Mouse (Mus musculus) R1 (cell line): Measurements from ENCODE around the gene Naglu.

Experiments used
- DNase-seq: peaks from one replicate; pipeline ENCODE4 v3.0.0-alpha.2; 2018; ENCODE audit warnings: low read depth, low spot score

Gene Naglu

DNA sequence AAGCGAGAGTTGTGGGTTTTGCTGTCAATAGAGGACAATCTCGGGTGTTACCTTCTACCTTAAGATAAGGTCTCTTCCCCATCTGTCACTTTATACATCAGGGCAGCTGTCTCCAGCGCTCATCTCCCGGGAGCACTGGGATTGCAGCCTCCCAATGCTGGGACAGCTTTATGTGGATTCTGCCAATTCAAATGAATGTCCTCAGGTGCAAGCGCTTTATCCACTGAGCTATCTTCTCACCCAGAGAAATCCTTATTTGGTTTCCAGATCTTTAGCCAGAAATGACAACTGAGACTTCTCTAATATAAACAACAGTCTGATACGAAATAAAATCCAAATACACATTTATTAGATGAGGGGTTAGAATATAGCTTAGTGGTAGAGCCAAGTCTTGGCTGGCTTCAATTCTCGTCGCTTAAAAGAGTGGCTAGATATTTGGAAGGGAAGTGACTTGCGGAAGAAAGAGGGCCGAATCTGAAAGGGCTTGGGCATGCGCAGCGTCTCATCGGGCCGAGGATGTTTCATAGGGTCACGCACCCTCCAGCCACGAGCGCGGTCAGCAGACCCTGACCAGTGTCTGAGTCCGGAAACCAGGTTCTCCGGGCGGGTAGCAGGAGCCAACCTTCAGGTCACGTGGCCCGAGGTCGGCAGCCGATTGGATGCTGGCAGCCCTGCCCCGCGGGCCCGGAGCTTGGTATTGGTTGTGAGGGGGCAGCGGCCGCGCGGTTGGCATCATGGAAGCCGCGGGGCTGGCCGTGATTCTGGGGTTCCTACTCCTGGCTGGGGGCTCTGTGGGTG lies at the start of gene Naglu:
TSS of gene Naglu (plus strand) at position 622 of the 798 bp plus-strand sequence.
- peak; percentile 84 for DNase-seq

DNA sequence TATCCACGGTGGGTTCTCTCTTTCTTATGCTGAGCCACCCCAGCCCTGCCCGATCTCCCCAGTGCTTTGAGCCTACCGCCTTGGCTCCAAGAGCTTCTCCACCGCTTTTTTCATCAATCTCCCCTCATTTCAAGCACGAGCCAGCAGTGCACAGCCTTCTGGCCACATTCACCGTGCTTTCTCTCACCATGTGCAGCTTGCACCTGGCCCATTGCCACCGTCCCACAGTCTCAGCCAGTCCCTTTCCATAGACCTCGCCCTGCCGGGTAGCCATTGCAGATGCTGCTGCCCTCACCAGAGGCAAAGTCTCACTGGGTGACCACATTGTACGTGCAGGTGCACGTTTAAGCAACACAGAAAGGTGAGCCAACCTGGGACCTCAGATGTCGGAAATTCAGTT lies 46.4 kb upstream of the Naglu start:
- DNase-seq = no peak

DNA sequence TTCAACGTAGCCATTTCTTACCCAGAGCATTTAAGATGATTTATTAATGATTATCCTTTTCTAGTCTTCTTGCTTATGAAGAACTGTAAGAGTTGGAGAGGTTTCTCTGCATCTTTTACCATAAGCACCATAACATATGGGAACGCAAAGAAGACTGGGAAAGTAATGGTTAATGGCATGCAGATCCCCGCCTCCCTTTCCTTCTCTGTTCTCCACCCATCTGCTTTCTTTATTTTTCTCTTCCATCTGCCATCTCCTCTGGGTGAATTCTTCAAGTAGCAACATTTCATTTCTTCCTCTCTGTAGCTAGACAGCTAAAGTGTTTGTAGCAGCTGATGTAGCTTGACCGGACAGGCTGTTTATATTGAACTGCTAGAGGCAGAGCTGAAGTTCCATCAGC lies 45.8 kb upstream of the Naglu start:
- DNase-seq = no peak

DNA sequence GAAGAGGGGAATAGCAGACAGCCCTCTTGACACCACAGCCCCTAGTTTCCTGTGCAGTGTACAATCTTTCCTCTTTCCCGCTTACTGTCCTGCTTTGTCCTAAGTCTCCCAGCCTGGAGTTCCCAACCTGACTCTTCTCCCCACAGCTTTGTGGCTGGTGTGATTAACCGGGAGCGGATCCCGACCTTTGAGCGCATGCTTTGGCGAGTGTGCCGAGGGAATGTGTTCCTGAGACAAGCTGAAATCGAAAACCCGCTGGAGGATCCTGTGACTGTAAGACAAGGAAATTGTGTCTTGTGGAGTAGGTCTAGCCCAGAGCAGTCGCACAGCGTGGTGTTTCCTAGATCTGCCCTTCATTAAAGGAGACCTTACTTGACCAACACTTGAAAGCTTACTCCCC lies 42.7 kb upstream of the Naglu start:
- no peak for DNase-seq

DNA sequence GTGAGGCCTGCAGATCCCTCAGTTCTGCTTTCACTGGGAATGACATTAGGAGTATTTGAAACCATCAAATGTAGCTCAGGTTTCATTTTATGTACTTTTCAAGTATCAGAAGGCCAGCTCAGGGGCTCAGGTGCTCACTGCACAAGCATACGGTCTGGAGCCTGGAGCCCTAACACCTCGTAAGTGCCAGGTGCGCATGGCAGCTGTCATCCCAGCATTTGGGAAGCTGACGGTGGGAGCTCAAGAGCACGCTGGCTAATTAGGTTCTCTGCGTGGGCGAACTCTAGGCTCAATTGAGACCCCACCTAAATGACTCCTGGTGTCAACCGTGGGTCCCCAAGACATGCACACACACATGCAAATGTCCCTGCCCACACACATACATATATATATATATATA lies 40.5 kb upstream of the Naglu start:
- no peak for DNase-seq

DNA sequence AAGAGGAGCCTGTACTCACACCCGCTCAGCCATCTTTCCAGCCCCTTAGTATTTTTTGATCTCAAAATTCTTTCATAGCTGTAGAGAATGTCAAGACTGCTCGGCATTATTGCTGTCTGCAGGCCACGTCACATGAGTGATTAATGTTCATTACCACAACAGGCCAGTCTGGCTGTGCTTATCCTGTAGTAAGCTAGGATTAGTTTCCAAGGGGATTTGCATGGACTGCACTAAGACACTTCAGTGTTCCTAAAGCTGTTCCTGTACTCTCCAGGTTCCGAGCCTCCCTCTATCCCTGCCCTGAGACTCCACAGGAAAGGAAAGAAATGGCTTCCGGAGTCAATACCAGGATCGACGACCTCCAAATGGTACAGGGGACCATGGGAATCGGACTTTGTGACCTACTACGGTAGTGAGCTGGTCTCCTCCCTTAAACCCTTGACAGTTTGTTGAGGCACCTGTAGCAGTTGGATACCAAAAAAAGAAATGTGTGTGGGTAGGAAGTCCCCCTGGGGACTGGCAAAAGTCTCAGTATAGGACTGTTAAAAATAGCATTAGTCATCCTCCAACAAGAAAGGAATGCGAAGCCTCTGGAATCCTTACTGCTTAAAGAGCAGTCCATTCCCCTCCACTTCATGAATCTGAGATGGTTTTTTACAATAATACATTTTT lies 39.5 kb upstream of the Naglu start:
- DNase-seq = no peak

DNA sequence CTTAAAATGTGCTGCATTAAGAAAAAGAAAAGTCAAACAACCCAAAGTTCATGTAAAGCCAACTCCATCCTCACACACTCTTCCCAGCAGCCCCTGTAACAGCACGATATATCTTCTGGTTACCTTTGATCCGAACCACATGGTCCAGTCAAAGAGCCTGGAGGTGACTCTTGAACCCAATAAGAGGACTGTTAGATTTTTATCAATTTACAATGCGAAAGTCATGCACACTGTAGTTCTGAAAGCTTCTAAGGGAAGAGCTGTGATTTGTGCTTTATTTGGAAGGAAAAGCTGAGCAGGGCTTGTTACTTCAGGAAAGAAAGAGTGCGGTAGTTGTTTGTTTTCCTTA lies 39.0 kb upstream of the Naglu start:
- DNase-seq = no peak

DNA sequence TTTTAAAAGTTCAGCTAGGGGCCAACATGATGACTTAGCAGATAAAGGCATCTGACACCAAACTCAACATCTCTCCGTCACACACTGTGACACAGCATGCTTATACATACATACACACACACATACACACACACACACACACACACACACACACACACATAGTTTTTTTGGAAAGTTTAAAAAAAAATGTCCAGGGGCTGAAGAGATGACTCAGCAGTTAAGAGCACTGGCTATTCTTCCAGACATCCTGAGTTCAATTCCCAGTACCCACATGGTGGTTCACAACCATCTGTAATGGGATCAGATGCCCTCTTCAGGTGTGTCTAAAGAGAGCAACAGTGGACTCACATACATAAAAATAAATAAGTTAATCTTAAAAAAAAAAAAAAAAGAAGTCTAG lies 38.3 kb upstream of the Naglu start:
- no peak for DNase-seq

DNA sequence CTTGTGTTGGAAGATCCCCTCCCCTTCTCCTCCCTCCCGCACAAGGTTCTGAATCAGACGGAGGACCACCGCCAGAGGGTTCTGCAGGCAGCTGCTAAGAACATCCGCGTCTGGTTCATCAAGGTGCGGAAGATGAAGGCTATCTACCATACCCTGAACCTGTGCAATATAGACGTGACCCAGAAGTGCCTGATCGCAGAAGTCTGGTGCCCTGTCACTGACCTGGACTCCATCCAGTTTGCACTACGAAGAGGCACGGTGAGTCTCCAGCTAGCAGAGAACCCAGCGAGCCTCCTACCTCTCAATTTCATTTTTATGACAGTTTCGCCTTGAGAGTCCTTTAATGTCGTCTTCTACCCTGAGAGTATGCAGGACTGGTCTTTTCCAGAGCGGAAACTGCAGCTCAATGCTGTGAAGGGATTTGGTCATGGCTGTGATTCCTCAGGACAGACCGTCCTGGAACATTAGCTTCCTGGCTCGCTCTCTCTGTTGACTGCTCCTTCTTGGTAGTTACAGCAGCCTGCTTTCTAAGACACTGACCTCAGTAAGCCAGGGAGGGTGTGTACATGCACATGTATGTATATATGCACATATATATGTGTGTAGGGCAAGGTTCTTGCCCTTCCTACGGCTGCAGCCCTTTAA lies 35.8 kb upstream of the Naglu start:
- DNase-seq = no peak

GRCm38 (mm10) chr11:101034614-101035327 lies 35.0 kb upstream of the Naglu start:
- DNase-seq = no peak

- DNase-seq = no peak
Observed at GRCm38 (mm10) chr11:101035328-101035695, 34.5 kb upstream of the Naglu start.

DNA sequence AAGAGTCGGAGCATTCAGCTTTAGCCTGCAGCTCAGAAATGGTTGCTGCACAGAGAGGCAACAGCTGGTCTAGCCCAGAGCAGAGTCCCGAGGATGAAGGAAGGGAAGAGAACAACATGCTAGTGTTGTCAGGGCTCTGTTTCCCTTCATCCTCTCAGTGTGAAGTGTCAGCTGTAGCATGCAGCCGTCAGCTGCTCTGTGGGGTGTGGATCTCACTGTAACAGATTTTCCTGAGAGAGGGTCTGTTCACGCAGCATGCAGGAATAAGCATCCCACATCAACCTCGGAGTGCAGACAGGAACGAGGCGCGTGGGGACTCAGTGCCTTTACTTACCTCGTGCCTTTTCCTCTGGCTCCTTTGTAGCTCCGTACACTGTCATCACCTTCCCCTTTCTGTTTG lies 32.0 kb upstream of the Naglu start:
- DNase-seq = no peak

DNA sequence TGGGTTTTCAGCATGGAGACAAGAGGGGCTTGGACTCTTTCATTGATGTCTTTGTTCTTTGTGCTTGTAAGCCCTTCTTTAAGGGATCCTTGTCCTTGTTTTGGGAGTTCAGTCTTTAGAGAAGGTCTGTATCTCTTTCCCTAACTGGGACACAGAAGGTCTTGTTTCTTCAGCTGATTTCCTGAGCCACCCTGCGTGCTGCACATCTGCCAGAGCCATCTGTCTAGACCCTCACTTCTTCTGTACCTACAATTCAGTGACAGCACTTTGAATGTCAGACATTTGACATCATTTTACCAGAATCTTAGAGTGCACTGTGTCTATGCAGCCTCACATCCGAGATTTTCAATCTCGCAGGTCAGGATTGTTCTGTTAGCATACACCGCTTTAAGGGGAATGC lies 24.0 kb upstream of the Naglu start:
- no peak for DNase-seq

GRCm38 (mm10) chr11:101046440-101046839 lies 23.4 kb upstream of the Naglu start:
- DNase-seq = no peak

DNA sequence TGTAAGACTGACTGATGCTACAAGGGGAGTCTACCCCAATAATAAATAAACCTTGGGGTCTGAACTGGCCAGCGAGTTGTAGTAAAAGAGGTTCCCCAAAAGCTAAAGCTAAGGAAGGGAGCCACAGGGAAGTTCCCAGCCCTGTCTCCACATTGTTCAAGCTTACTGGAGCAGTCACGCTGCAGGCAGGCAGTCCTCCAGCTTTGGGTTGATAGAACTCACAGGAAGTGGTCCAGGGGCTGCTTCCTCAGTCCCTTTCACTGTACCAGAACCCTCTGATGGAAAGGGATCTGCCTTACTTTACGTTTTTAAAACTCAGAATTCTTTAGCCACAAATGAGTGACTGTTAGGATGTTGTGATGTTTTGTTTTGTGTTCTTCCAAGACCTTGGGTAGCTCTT lies 22.3 kb upstream of the Naglu start:
- no peak for DNase-seq

DNA sequence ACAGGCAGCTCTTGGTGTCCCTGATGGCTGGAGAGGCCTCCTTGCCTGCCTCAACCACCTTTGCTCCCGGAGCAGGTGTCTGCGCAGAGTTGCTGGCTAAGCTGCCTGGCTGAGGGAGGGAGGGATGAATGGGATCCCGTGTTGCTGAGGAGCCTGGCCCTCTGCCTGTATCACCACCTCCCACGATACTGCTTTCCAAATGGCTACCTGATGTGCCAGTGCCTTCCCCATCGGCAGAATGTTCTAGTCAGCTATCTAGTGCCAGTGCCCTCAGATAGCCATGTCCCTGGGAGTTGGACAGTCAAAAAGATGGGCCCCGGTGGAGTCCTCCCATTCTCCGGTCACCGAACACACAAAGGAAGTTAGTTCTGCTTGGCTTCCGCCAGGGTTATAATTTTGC lies 19.5 kb upstream of the Naglu start:
- no peak for DNase-seq

DNA sequence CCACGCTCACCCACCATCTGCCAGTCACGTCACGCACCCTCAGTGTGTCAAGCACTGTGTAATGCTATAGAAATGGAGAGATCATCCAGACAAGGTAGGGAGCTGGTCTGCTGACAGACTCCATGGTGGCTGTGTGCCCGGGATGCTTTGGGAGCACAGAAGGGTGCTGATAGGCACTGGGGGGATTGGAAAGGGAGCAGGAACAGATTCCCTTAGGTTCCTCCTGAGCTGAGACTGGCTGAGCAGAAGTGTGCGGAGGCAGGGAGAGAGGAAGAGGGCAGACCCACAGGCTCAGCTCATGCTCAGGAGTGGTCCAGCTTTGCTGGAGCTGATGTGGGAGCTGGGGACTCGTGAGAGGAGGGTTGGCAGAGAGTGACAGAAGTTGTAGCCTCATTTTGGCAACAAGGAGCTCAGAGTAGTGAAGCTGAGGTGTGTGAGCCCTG lies 18.7 kb upstream of the Naglu start:
- DNase-seq = no peak

- no peak for DNase-seq
Observed at GRCm38 (mm10) chr11:101051617-101052016, 18.2 kb upstream of the Naglu start.

DNA sequence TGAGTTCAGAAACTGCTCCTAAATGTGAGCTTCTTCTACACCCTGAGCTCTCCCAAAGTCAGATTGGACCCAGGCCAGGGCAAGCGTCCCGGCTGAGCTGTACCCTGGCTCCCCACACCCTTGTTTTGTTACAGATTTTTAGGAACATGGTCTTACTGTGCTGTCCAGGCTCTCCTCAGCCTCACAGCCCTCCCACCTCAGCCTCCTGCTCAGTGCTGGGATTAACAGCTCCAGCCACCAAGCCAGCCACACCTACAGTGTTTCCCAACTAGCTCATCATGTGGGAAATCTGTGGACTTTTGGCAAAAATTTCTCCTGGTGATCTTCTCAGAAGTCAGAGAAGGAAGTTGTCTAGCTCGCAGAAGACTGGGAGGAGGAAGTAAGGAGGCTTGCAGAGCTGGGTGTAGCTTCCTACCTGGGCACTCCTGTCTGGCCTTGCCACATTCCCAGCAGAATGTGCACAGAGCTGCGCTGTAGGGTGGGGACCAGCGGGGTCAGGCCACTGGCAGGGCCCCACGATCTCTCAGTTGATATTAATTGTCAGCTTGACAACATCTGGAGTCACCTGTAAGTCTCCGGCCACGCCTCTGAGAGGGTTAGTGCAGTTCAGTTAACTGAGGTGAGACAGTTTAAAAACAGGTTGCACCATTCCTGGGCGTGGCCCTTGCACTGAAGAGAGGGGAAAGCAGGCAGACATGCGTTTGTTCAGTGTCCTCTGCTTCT lies 16.9 kb upstream of the Naglu start:
- no peak for DNase-seq

GRCm38 (mm10) chr11:101053974-101054373 lies 15.8 kb upstream of the Naglu start:
- peak; percentile 77 for DNase-seq

GRCm38 (mm10) chr11:101055418-101055817 lies 14.4 kb upstream of the Naglu start:
- no peak for DNase-seq

GRCm38 (mm10) chr11:101056885-101057284 lies 12.9 kb upstream of the Naglu start:
- DNase-seq = no peak
